Mouse (Mus musculus) embryonic facial prominence, embryonic 11.5 days (tissue): ENCODE data around the gene H2-K1. TPM values are rescaled to one million over a fixed set of nuclear protein-coding genes. Genes with fewer than 3 reads are reported as not detected.

ENCODE experiments used
- ATAC-seq: fragments of 200-750 bp; cut with Nextera tagmentation; replicated peaks from 2 replicates; pipeline ENCODE4 v1.8.0; 2017; ENCODE audit warnings: low read depth; ENCODE audit not compliant: insufficient number of reproducible peaks, low FRiP score, low TSS enrichment
- DNase-seq: peaks from one replicate; pipeline ENCODE4 v3.0.0-alpha.2; 2015; ENCODE audit warnings: low spot score
- H3K27ac ChIP-seq: fragments of 300-500 bp; sonication (generic); replicated peaks from 2 replicates; pipeline ENCODE4 v1.5.1; 2014; ENCODE audit warnings: mild to moderate bottlenecking, low read depth, low read length, control low read depth
- H3K27me3 ChIP-seq: fragments of 300-500 bp; sonication (generic); 2 replicates; pipeline ENCODE4 v1.6.1; 2014; ENCODE audit warnings: mild to moderate bottlenecking, low read length, moderate library complexity, mixed read lengths; ENCODE audit not compliant: control insufficient read depth, insufficient read depth
- H3K36me3 ChIP-seq: fragments of 300-500 bp; sonication (generic); replicated peaks from 2 replicates; pipeline ENCODE4 v1.6.1; 2014; ENCODE audit warnings: low read depth, mild to moderate bottlenecking, low read length, moderate library complexity, mixed read lengths; ENCODE audit not compliant: control insufficient read depth, insufficient read depth
- H3K4me1 ChIP-seq: fragments of 300-500 bp; sonication (generic); 2 replicates; pipeline ENCODE4 v1.6.1; 2014; ENCODE audit warnings: low read length, mixed read lengths; ENCODE audit not compliant: control insufficient read depth, insufficient read depth
- H3K4me2 ChIP-seq: fragments of 300-500 bp; sonication (generic); 2 replicates; pipeline ENCODE4 v1.6.1; 2014; ENCODE audit warnings: low read depth, mild to moderate bottlenecking, control low read depth, low read length, moderate library complexity
- H3K4me3 ChIP-seq: fragments of 300-500 bp; sonication (generic); 2 replicates; pipeline ENCODE4 v1.5.1; 2014; ENCODE audit warnings: low read depth, low read length, control low read depth
- H3K9ac ChIP-seq: fragments of 300-500 bp; sonication (generic); replicated peaks from 2 replicates; pipeline ENCODE4 v1.6.1; 2014; ENCODE audit warnings: mild to moderate bottlenecking, control low read depth, low read length
- H3K9me3 ChIP-seq: fragments of 300-500 bp; sonication (generic); replicated peaks from 2 replicates; pipeline ENCODE4 v1.6.1; 2016; ENCODE audit warnings: mild to moderate bottlenecking, low read length, inconsistent platforms, mixed read lengths; ENCODE audit not compliant: control insufficient read depth
- WGBS: fragments of 180-500 bp; shearing (Covaris S2); extraction: QIAGEN DNeasy Blood & Tissue Kit; methylation state at CpG from one replicate; pipeline ENCODE4 v1.1.7; 2014; 5-methylcytosine and 5-hydroxymethylcytosine counted together
- polyA plus RNA-seq: library from polyadenylated mRNA; unstranded; fragments of >200 nt; fragmentation: Nextera tagmentation; extraction: Ambion mirVana; gene quantifications from 2 replicates; pipeline ENCODE4 v1.2.1, GENCODE M21; 2014

H2-K1 gene
- polyA plus RNA-seq, 1 experiment from 2014 or later = 7.5 TPM

DNA sequence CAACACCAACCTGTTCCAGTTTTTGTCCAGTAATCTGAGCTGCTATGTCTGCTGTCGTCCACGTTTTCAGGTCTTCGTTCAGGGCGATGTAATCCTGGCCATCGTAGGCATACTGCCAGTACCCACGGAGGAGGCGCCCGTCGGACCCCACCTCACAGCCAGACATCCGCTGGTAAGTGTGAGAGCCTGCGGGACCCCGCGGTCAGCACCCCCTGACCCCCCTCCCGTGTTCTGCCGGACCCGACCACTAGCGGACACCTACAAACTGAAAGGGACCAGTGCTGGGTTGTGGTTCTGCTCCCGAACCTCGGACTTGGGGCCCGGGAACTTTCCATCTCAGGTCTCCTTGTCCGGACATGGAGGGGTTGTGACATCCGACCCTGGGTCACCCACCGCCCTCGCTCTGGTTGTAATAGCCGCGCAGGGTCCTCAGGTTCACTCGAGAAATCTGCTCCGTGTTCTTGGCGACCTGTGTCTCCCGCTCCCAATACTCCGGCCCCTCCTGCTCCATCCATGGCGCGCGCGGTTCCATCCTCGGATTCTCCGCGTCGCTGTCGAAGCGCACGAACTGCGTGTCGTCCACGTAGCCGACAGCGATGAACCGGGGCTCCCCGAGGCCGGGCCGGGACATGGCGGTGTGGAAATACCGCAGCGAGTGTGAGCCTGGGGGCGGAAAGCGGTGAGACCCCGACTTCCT is 22.1 kb downstream of the H2-K1 start:
- Histone ChIP-seq H3K4me2 (peak overlapping the region; percentile 50), H3K27me3 (peaks cover 28% of the 10 kb centered on the region), H3K27ac (no peak overlapping the region), H3K9ac (peak overlapping the region; percentile 37; the same call in 1 of the 2 replicates), H3K4me1 (no peaks in the 10 kb centered on the region; the same call in 1 of the 2 replicates), H3K4me3 (peak overlapping the region; percentile 21), H3K9me3 (no peaks in the 10 kb centered on the region), H3K36me3 (no peaks in the 10 kb centered on the region)
- DNase-seq = no peak
- ATAC-seq = no peak
- 2% methylated on average over 57 of the region's 57 CpGs for WGBS

DNA sequence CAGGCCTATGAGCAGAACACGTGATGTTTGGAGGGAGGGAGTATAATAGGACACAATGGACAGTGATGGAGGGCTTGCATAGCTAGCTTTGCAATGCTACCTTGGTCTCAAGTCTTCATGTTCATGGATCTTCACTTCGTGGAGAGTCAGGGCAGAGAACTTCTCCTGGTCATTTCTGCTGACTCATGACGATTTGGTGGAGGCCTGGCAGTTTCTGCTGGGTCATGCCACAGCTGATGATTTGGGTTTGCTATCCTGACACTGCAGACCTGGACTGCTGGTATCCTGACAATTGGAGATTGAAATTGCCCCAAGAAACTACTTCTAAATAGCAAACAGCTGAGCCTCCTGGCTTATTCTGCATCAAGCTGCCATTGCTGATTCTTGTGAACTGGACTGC is 26.6 kb downstream of the H2-K1 start:
- Histone ChIP-seq H3K9ac (no peak overlapping the region), H3K36me3 (no peaks in the 10 kb centered on the region), H3K9me3 (no peaks in the 10 kb centered on the region), H3K4me3 (no peak overlapping the region), H3K4me1 (no peaks in the 10 kb centered on the region), H3K27ac (no peak overlapping the region), H3K4me2 (no peak overlapping the region), H3K27me3 (peaks cover 16% of the 10 kb centered on the region)
- DNase-seq = no peak
- no peak for ATAC-seq
- 63% methylated on average over 3 of the region's 3 CpGs for WGBS

- H3K9ac ChIP-seq = no peak overlapping the region
- peak; percentile 76 for DNase-seq
Measured at GRCm38 (mm10) chr17:33972691-33973090, 27.5 kb downstream of the H2-K1 start.

DNA sequence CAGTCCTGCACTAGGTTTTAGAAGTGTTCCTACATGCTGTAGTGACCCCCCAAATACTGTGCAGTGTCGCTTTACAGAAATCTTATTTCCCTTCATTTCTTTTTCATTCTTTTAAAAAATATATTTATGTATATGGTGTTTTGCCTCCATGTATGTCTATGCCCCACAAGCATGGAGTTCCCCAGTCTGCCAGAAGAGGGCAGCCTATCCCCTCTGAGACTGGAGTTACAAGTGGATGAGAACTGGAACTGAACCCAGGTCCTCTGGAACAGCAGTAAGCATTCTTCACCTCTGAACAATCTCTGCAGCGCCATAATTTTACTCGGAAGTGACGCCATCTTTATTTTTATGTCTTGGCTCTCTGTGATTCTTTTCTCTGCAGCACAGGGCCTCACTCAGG is 30.8 kb downstream of the H2-K1 start:
- 73% methylated on average over 4 of the region's 4 CpGs for whole genome bisulfite sequencing
- H3K9ac ChIP-seq = no peak overlapping the region

More at GRCm38 (mm10) chr17:33972691-33973090, 27.5 kb downstream of the H2-K1 start:
- Histone ChIP-seq H3K36me3 (no peaks in the 10 kb centered on the region), H3K4me3 (no peak overlapping the region), H3K9me3 (no peaks in the 10 kb centered on the region), H3K27ac (no peak overlapping the region), H3K4me2 (no peak overlapping the region), H3K4me1 (no peaks in the 10 kb centered on the region), H3K27me3 (peaks cover 7% of the 10 kb centered on the region)
- 4% methylated on average over 1 of the region's 1 CpGs for WGBS
- ATAC-seq = no peak

DNA sequence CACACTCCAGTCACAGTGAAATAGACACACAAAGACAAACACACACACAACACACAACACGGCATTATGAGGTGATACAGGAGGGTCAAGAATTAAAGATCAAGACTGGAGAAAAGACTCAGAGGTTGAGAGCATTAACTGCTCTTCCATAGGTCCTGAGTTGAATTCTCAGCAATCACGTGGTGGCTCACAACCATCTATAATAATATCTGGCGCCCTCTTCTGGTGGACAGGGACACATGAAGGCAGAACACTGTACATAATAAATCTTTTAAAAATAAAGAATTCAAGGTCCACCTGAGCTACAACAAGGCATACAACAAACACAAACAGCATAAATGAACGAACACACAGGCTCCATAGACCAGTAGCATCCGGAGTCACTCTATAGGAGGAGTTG is 31.2 kb downstream of the H2-K1 start:
- DNase-seq (peak; percentile 68), ATAC-seq (peak; percentile 55)
- no peaks in the 10 kb centered on the region for H3K27me3 ChIP-seq
- no peaks in the 10 kb centered on the region for H3K9me3 ChIP-seq
- H3K4me3 ChIP-seq = no peak overlapping the region
- H3K4me2 ChIP-seq = no peak overlapping the region
- H3K36me3 ChIP-seq = no peaks in the 10 kb centered on the region
- H3K9ac ChIP-seq = no peak overlapping the region
- H3K4me1 ChIP-seq = no peaks in the 10 kb centered on the region
- H3K27ac ChIP-seq = no peak overlapping the region
- 26% methylated on average over 5 of the region's 5 CpGs for WGBS

More for the DNA sequence above, 30.8 kb downstream of the H2-K1 start:
- ATAC-seq (no peak), DNase-seq (no peak)
- H3K27me3 ChIP-seq = no peaks in the 10 kb centered on the region
- H3K4me1 ChIP-seq = no peaks in the 10 kb centered on the region
- no peak overlapping the region for H3K4me3 ChIP-seq
- no peaks in the 10 kb centered on the region for H3K36me3 ChIP-seq
- no peaks in the 10 kb centered on the region for H3K9me3 ChIP-seq
- no peak overlapping the region for H3K4me2 ChIP-seq
- H3K27ac ChIP-seq = no peak overlapping the region

DNA sequence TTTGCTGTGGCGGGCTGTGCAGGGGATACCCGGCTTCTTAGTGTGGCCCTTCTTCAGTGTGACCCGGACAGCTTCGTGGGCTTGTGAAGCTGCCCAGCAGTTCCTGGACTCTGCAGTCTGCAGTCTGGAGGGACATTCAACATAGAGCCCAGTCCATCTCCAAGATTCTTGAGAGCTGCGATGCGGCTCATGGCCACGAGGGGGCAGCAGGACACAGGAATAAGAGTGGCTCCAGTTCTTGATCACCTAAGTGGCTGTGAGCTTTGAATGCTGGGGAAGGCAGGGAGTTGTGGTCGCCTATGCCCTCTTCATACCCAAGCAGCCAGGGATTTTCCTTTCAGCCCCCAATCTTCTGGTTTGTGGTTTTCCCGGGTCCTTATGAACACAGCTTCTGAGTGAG is 31.7 kb downstream of the H2-K1 start:
- H3K27me3 ChIP-seq = no peaks in the 10 kb centered on the region
- no peak overlapping the region for H3K4me3 ChIP-seq
- no peaks in the 10 kb centered on the region for H3K36me3 ChIP-seq
- no peaks in the 10 kb centered on the region for H3K9me3 ChIP-seq
- DNase-seq = peak; percentile 89
- H3K27ac ChIP-seq = no peak overlapping the region
- no peaks in the 10 kb centered on the region for H3K4me1 ChIP-seq
- no peak overlapping the region for H3K4me2 ChIP-seq
- 4% methylated on average over 9 of the region's 9 CpGs for WGBS
- ATAC-seq = peak; percentile 31; the same call in 1 of the 2 replicates
- H3K9ac ChIP-seq = no peak overlapping the region

DNA sequence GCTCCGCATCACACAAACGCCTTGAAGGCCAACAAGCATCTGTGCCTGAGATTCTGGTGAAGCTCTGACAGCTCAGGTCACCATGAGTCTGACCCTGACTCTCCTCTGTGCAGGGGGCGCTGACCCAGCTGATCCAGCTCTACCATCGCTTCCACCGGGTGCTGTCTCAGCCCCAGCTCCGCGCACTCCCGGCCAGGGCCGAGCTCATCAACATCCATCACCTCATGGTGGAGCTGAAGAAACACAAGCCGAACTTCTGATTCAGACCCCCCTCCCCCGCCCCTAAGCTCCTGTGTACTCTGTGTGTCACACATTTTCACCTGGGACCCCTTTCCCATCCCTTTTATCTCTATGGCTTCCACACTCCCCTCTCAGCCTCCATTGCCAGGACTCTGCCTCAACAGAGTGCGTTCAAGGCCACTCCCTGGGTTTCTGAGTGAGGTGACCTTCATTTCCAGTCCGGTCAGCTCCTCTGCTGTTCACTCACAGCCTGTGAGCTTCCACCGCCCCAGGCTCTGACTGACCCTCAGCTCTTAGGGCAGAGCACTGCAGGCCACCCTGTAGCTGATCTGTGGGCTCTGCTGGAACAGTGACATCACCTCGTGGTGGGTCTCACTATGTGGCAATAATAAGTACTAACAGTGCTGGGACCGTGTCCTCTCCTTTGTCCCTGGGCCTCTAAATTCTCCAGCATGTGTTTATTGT is 34.1 kb downstream of the H2-K1 start:
- H3K27me3 ChIP-seq = no peaks in the 10 kb centered on the region
- 88% methylated on average over 16 of the region's 16 CpGs for WGBS
- no peak overlapping the region for H3K4me3 ChIP-seq
- ATAC-seq = no peak
- no peak for DNase-seq
- no peak overlapping the region for H3K4me2 ChIP-seq
- H3K27ac ChIP-seq = no peak overlapping the region
- no peak overlapping the region for H3K9ac ChIP-seq
- H3K4me1 ChIP-seq = no peaks in the 10 kb centered on the region
- H3K36me3 ChIP-seq = no peaks in the 10 kb centered on the region
- H3K9me3 ChIP-seq = no peaks in the 10 kb centered on the region
